Mouse (Mus musculus): ENCODE results near the gene Gm45785. TPM values are rescaled to one million over a fixed set of nuclear protein-coding genes. Genes with fewer than 3 reads are reported as not detected.

Gene Gm45785
- polyA plus RNA-seq, 1 experiment from 2014 or later: 0.18 TPM

DNA sequence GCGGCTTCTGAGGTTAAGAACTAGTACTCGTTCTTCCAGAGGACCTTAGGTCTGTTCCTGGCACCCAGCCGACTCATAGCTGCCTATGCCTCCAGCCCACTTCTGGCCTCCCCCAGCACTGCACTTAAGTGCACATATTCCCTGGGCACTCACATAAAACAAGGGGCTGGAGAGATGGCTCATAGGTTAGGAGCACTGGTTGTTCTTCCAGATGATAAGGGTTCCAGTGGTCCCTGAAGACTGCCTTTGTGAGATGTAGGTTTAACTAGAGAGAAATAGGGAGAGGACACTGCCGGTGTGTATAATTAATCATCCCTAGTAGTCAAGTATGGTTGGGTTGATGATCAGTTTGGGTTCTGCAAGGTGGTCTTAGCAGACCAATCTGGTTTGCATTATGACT is 33.4 kb downstream of the Gm45785 start:
- ATAC-seq (replicated peaks; ENCODE audit: low FRiP score, low read depth) (no peak), DNase-seq (ENCODE audit: low spot score) (no peak)
- Histone ChIP-seq H3K4me1 (replicated peaks; ENCODE audit: insufficient read depth, low read length) (no peaks in the 10 kb centered on the region), H3K4me2 (ENCODE audit: low read length) (no peak overlapping the region), H3K36me3 (ENCODE audit: insufficient read depth, low read length) (no peaks in the 10 kb centered on the region), H3K27me3 (ENCODE audit: insufficient read depth, low read length) (no peaks in the 10 kb centered on the region), H3K27ac (no peak overlapping the region), H3K9me3 (replicated peaks; ENCODE audit: low read length) (no peaks in the 10 kb centered on the region), H3K4me3 (replicated peaks; ENCODE audit: low read depth, low read length) (no peak overlapping the region), H3K9ac (ENCODE audit: low read depth, low read length) (no peak overlapping the region)
- no peak for TF ChIP-seq CTCF (IDR thresholded peaks at IDR 0.05; ENCODE audit: low read depth)
- WGBS: 92% methylated on average over 4 of the region's 4 CpGs

DNA sequence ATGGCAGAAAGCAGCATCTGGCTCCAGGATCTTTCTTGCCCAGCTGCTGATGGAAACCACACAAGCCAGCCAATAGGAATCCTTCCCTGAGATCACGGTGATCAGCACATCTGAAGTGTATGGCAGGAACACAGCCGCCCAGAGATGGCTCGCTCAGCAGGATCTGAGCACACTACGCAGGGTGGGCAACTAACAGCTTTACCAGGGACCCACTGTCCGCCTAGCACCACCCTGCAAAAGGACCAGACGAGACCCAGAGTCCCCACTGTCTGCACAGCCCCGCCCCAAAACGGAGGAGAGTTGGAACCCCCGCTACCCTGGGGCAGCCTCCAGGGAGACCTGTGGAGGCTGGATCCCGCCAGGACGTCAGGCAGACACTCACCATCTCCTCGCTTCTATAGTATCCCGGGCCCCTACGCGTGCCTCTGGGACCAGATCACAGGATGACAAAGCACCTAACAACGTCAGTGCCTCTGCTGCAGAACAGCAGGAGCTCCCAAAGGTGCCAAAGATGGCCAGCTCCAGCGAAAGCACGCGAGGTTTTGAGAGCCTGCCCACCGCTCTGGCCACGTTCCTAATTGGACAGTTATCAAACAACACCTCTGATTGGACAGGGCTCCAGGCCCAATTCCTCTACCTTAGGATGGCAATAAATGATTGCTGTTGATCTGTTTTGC is 34.3 kb downstream of the Gm45785 start, which contains the start of gene Zfp941:
Gene Zfp941 (minus strand): TSS at position 526 of the 677 bp plus-strand sequence.
- H3K9ac ChIP-seq (ENCODE audit: low read depth, low read length): peak within 1 kb of the TSS; percentile 32; the same call in 1 of the 2 replicates
- peak within 1 kb of the TSS; percentile 40 for H3K4me3 ChIP-seq (replicated peaks; ENCODE audit: low read depth, low read length)
- H3K36me3 ChIP-seq (ENCODE audit: insufficient read depth, low read length): no peaks in the 10 kb centered on the region
- TF ChIP-seq CTCF (IDR thresholded peaks at IDR 0.05; ENCODE audit: low read depth): no peak
- H3K27me3 ChIP-seq (ENCODE audit: insufficient read depth, low read length): no peaks in the 10 kb centered on the region
- no peaks in the 10 kb centered on the region for H3K4me1 ChIP-seq (replicated peaks; ENCODE audit: insufficient read depth, low read length)
- DNase-seq (ENCODE audit: low spot score) (peak; percentile 57), ATAC-seq (replicated peaks; ENCODE audit: low FRiP score, low read depth) (peak; percentile 82)
- H3K27ac ChIP-seq: no peak within 1 kb of the TSS
- no peaks in the 10 kb centered on the region for H3K9me3 ChIP-seq (replicated peaks; ENCODE audit: low read length)
- under 1% methylated on average over 21 of the region's 21 CpGs for WGBS
- H3K4me2 ChIP-seq (ENCODE audit: low read length): peak within 1 kb of the TSS; percentile 73

- peak overlapping the region; percentile 40 for H3K4me3 ChIP-seq (replicated peaks; ENCODE audit: low read depth, low read length)
- no peak for ATAC-seq (replicated peaks; ENCODE audit: low FRiP score, low read depth)
- WGBS: 54% methylated on average over 5 of the region's 5 CpGs
Measured at GRCm38 (mm10) chr7:140821305-140821652, 34.9 kb downstream of the Gm45785 start.

DNA sequence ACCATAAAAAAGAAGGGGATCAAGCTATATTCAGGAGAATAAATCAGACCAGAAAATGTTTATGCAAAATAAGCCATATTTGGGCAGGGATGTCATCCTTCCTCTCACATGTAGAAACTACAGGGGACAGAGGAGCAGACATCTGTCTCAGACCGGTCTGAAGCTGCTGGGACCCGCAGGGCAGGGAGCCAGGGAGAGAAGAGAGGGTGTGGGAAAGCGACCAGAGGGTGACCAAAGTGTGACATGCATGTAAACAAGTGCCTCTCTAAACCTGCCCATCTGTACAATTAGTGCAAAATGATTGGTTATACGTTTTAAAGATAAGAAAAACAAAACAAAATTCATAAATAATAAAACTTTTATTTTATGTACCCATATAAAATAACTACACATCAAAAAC is 36.0 kb downstream of the Gm45785 start:
- H3K4me2 ChIP-seq (ENCODE audit: low read length): no peak overlapping the region
- DNase-seq (ENCODE audit: low spot score): no peak
- no peaks in the 10 kb centered on the region for H3K27me3 ChIP-seq (ENCODE audit: insufficient read depth, low read length)
- no peaks in the 10 kb centered on the region for H3K36me3 ChIP-seq (ENCODE audit: insufficient read depth, low read length)
- H3K4me3 ChIP-seq (replicated peaks; ENCODE audit: low read depth, low read length): no peak overlapping the region
- no peaks in the 10 kb centered on the region for H3K9me3 ChIP-seq (replicated peaks; ENCODE audit: low read length)
- ATAC-seq (replicated peaks; ENCODE audit: low FRiP score, low read depth): no peak
- no peak overlapping the region for H3K9ac ChIP-seq (ENCODE audit: low read depth, low read length)
- no peak overlapping the region for H3K27ac ChIP-seq
- 72% methylated on average over 4 of the region's 4 CpGs for WGBS
- TF ChIP-seq CTCF (IDR thresholded peaks at IDR 0.05; ENCODE audit: low read depth): no peak
- H3K4me1 ChIP-seq (replicated peaks; ENCODE audit: insufficient read depth, low read length): no peaks in the 10 kb centered on the region

More at GRCm38 (mm10) chr7:140821305-140821652, 34.9 kb downstream of the Gm45785 start:
- Histone ChIP-seq H3K9ac (ENCODE audit: low read depth, low read length) (0 out of 2 replicates have a peak overlapping the region, but pooled peaks have one; percentile 32), H3K27me3 (ENCODE audit: insufficient read depth, low read length) (no peaks in the 10 kb centered on the region), H3K27ac (no peak overlapping the region), H3K4me1 (replicated peaks; ENCODE audit: insufficient read depth, low read length) (no peaks in the 10 kb centered on the region), H3K9me3 (replicated peaks; ENCODE audit: low read length) (no peaks in the 10 kb centered on the region), H3K4me2 (ENCODE audit: low read length) (peak overlapping the region; percentile 73), H3K36me3 (ENCODE audit: insufficient read depth, low read length) (no peaks in the 10 kb centered on the region)
- DNase-seq (ENCODE audit: low spot score): no peak
- no peak for TF ChIP-seq CTCF (IDR thresholded peaks at IDR 0.05; ENCODE audit: low read depth)

DNA sequence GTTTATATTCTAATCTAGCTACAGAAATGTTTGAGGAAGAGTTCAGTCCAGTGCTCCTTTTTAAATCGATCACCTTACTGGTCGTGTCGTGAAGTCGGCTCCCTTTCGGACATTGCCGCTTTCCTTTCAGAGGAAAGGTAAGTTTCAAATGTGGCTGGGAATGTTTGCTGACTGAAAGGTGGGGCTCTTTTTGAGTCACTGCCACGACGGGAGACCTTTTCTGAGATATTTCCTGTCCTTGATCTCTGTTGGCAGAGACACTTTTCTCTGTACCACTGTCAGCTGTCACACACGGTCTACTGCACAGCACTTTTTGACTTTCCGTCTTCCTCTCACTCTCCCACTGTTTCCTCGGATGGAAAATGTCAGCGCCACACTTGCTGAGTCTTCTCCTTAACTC is 43.3 kb downstream of the Gm45785 start:
- 84% methylated on average over 12 of the region's 12 CpGs for WGBS
- DNase-seq (ENCODE audit: low spot score) (no peak), ATAC-seq (replicated peaks; ENCODE audit: low FRiP score, low read depth) (no peak)
- no peaks in the 10 kb centered on the region for H3K9me3 ChIP-seq (replicated peaks; ENCODE audit: low read length)
- no peaks in the 10 kb centered on the region for H3K4me1 ChIP-seq (replicated peaks; ENCODE audit: insufficient read depth, low read length)
- H3K9ac ChIP-seq (ENCODE audit: low read depth, low read length): no peak overlapping the region
- no peak overlapping the region for H3K4me3 ChIP-seq (replicated peaks; ENCODE audit: low read depth, low read length)
- no peak for TF ChIP-seq CTCF (IDR thresholded peaks at IDR 0.05; ENCODE audit: low read depth)
- 0 out of 2 replicates have a peak, but pooled peaks cover 3% of the 10 kb centered on the region for H3K36me3 ChIP-seq (ENCODE audit: insufficient read depth, low read length)
- H3K27ac ChIP-seq: no peak overlapping the region
- no peak overlapping the region for H3K4me2 ChIP-seq (ENCODE audit: low read length)
- H3K27me3 ChIP-seq (ENCODE audit: insufficient read depth, low read length): no peaks in the 10 kb centered on the region

DNA sequence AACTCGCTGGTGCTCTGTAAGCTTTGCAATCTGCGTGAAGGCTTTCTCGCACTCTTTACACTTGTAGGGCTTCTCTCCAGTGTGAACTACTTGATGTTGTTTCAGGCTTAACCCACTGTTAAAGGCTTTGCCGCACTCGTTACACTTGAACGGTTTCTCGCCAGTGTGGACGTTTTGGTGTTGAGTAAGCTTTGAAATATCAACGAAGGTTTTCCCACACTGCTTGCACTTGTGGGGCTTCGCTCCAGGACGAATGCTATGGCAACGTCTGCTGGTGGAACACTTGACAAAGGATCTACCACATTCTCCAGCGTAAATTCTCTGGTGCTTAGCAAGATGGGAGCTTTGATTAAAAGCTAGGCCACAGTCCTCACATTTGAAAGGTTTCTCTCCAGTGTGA is 44.4 kb downstream of the Gm45785 start:
- H3K27ac ChIP-seq: no peak overlapping the region
- WGBS: 77% methylated on average over 13 of the region's 13 CpGs
- DNase-seq (ENCODE audit: low spot score): no peak
- H3K9ac ChIP-seq (ENCODE audit: low read depth, low read length): no peak overlapping the region
- 0 out of 2 replicates have a peak, but pooled peaks cover 3% of the 10 kb centered on the region for H3K36me3 ChIP-seq (ENCODE audit: insufficient read depth, low read length)
- H3K4me1 ChIP-seq (replicated peaks; ENCODE audit: insufficient read depth, low read length): no peaks in the 10 kb centered on the region
- no peak overlapping the region for H3K4me3 ChIP-seq (replicated peaks; ENCODE audit: low read depth, low read length)
- H3K27me3 ChIP-seq (ENCODE audit: insufficient read depth, low read length): no peaks in the 10 kb centered on the region
- ATAC-seq (replicated peaks; ENCODE audit: low FRiP score, low read depth): no peak
- H3K4me2 ChIP-seq (ENCODE audit: low read length): no peak overlapping the region
- H3K9me3 ChIP-seq (replicated peaks; ENCODE audit: low read length): no peaks in the 10 kb centered on the region
- no peak for TF ChIP-seq CTCF (IDR thresholded peaks at IDR 0.05; ENCODE audit: low read depth)

All from kidney, postnatal 0 days (tissue).